ENCODE assay signal across 22 mouse cellular contexts in genomic region chr3:51080415-51080814, GRCm38 (mm10).
DNase-seq lines count a peak whose midpoint lies in the region; ATAC-seq and TF ChIP-seq lines count a peak whose summit lies in the region.
"Had no signal": no experiment of that assay in that cellular context is flagged by ENCODE, and none has a peak within 500 bp of the region (broad histone marks: within the 10 kb centered on the region; RNA-seq: fewer than 3 reads in every experiment).

No protein-coding gene starts in this region.

- H3K27me3 ChIP-seq in heart, embryonic 10.5 days (ENCODE audit: insufficient read depth, poor library complexity, severe bottlenecking), result no peaks in the 10 kb centered on the region
- H3K27me3 ChIP-seq in embryonic facial prominence, embryonic 12.5 days, result no peaks in the 10 kb centered on the region
- H3K27me3 ChIP-seq in limb, embryonic 13.5 days, result no peaks in the 10 kb centered on the region
- no peaks in the 10 kb centered on the region for H3K27me3 ChIP-seq in stomach, postnatal 0 days (ENCODE audit: control insufficient read depth, insufficient read depth, low read length)
- H3K27me3 ChIP-seq in liver, embryonic 11.5 days (replicated peaks; ENCODE audit: control insufficient read depth, insufficient read depth, low read length), result no peaks in the 10 kb centered on the region
- H3K27me3 ChIP-seq: liver, embryonic 13.5 days; midbrain, embryonic 13.5 days; neural tube, embryonic 13.5 days; stomach, embryonic 15.5 days had no signal

- 0 out of 2 replicates have a peak overlapping the region, but pooled peaks have one; percentile 52 for H3K27ac ChIP-seq in heart, embryonic 10.5 days
- H3K27ac ChIP-seq in embryonic facial prominence, embryonic 12.5 days, result peak overlapping the region; percentile 50
- peak overlapping the region; percentile 91 for H3K27ac ChIP-seq in limb, embryonic 13.5 days
- H3K27ac ChIP-seq in stomach, postnatal 0 days (replicated peaks), result no peak overlapping the region
- no peak overlapping the region for H3K27ac ChIP-seq in liver, embryonic 11.5 days (ENCODE audit: low read depth, low read length)
- H3K27ac ChIP-seq: liver, embryonic 13.5 days; midbrain, embryonic 13.5 days; stomach, embryonic 15.5 days had no signal

- DNase-seq in heart, embryonic 10.5 days (ENCODE audit: low spot score), result no peak
- DNase-seq in heart, adult 8-10 months (ENCODE audit: low spot score), result no peak
- DNase-seq in NIH3T3 (ENCODE audit: low read depth), result peak; percentile 14
- DNase-seq in stomach, postnatal 0 days (ENCODE audit: low spot score), result no peak
- DNase-seq in liver, embryonic 11.5 days (ENCODE audit: low spot score), result no peak
- DNase-seq: cerebellum, adult 9-10 months; forebrain, postnatal 0 days; gastrocnemius, postnatal 25 days; kidney, adult 18-20 months; kidney, postnatal 4 days; liver, embryonic 13.5 days; lung, adult 2 months; lung, postnatal 36 days; right cerebral cortex, adult 18-20 months; thymus, adult 18-20 months; thymus, postnatal 36 days had no signal

- no peak overlapping the region for H3K4me2 ChIP-seq in embryonic facial prominence, embryonic 12.5 days (replicated peaks)
- no peak overlapping the region for H3K4me2 ChIP-seq in limb, embryonic 13.5 days (replicated peaks)
- no peak overlapping the region for H3K4me2 ChIP-seq in stomach, postnatal 0 days (replicated peaks; ENCODE audit: low read depth)
- H3K4me2 ChIP-seq in liver, embryonic 11.5 days, result no peak overlapping the region
- H3K4me2 ChIP-seq: liver, embryonic 13.5 days; midbrain, embryonic 13.5 days; neural tube, embryonic 13.5 days; stomach, embryonic 15.5 days had no signal

- TF ChIP-seq EP300 in stomach, postnatal 0 days (optimal IDR thresholded peaks at IDR 0.05), result no peak

- ATAC-seq in embryonic facial prominence, embryonic 12.5 days (ENCODE audit: insufficient number of reproducible peaks, insufficient read depth, low FRiP score, low TSS enrichment), result no peak
- ATAC-seq in limb, embryonic 13.5 days (ENCODE audit: low FRiP score, low read depth), result peak; percentile 60
- no peak for ATAC-seq in stomach, postnatal 0 days (ENCODE audit: low FRiP score, low TSS enrichment)
- ATAC-seq in liver, embryonic 11.5 days (replicated peaks; ENCODE audit: low FRiP score), result no peak
- ATAC-seq: forebrain, postnatal 0 days; midbrain, embryonic 13.5 days had no signal

- H3K4me3 ChIP-seq in heart, embryonic 10.5 days, result no peak overlapping the region
- H3K4me3 ChIP-seq in embryonic facial prominence, embryonic 12.5 days, result no peak overlapping the region
- no peak overlapping the region for H3K4me3 ChIP-seq in limb, embryonic 13.5 days
- no peak overlapping the region for H3K4me3 ChIP-seq in stomach, postnatal 0 days (ENCODE audit: low read depth, low read length)
- H3K4me3 ChIP-seq in liver, embryonic 11.5 days (ENCODE audit: low read depth, low read length), result no peak overlapping the region
- H3K4me3 ChIP-seq: liver, embryonic 13.5 days; megakaryocyte, embryonic 14.5 days; midbrain, embryonic 13.5 days; neural tube, embryonic 13.5 days; stomach, embryonic 15.5 days had no signal

- no peak overlapping the region for H3K9ac ChIP-seq in embryonic facial prominence, embryonic 12.5 days
- H3K9ac ChIP-seq in limb, embryonic 13.5 days, result no peak overlapping the region
- H3K9ac ChIP-seq in stomach, postnatal 0 days (ENCODE audit: low read length), result no peak overlapping the region
- H3K9ac ChIP-seq in liver, embryonic 11.5 days (ENCODE audit: low read depth, low read length), result no peak overlapping the region
- H3K9ac ChIP-seq: forebrain, postnatal 0 days; liver, embryonic 13.5 days; midbrain, embryonic 13.5 days; neural tube, embryonic 13.5 days; stomach, embryonic 15.5 days had no signal

- WGBS in heart, embryonic 10.5 days, result 27% methylated on average over 3 of the region's 3 CpGs
- 46% methylated on average over 3 of the region's 3 CpGs for WGBS in embryonic facial prominence, embryonic 12.5 days
- 21% methylated on average over 3 of the region's 3 CpGs for WGBS in limb, embryonic 13.5 days
- WGBS in stomach, postnatal 0 days, result 32% methylated on average over 3 of the region's 3 CpGs
- 40% methylated on average over 3 of the region's 3 CpGs for WGBS in liver, embryonic 11.5 days

- H3K36me3 ChIP-seq in heart, embryonic 10.5 days, result no peaks in the 10 kb centered on the region
- no peaks in the 10 kb centered on the region for H3K36me3 ChIP-seq in embryonic facial prominence, embryonic 12.5 days
- H3K36me3 ChIP-seq in limb, embryonic 13.5 days, result no peaks in the 10 kb centered on the region
- H3K36me3 ChIP-seq in stomach, postnatal 0 days (ENCODE audit: control insufficient read depth, insufficient read depth, low read length), result no peaks in the 10 kb centered on the region
- no peaks in the 10 kb centered on the region for H3K36me3 ChIP-seq in liver, embryonic 11.5 days (ENCODE audit: control insufficient read depth, insufficient read depth, low read length)
- H3K36me3 ChIP-seq: liver, embryonic 13.5 days; midbrain, embryonic 13.5 days; neural tube, embryonic 13.5 days; stomach, embryonic 15.5 days had no signal

- TF ChIP-seq CTCF in stomach, postnatal 0 days (IDR thresholded peaks at IDR 0.05; ENCODE audit: low read depth), result no peak

- H3K9me3 ChIP-seq in heart, embryonic 10.5 days, result no peaks in the 10 kb centered on the region
- no peaks in the 10 kb centered on the region for H3K9me3 ChIP-seq in embryonic facial prominence, embryonic 12.5 days
- H3K9me3 ChIP-seq in limb, embryonic 13.5 days, result no peaks in the 10 kb centered on the region
- no peaks in the 10 kb centered on the region for H3K9me3 ChIP-seq in stomach, postnatal 0 days (ENCODE audit: control insufficient read depth, low read length)
- no peaks in the 10 kb centered on the region for H3K9me3 ChIP-seq in liver, embryonic 11.5 days (ENCODE audit: control insufficient read depth, low read length)
- H3K9me3 ChIP-seq: liver, embryonic 13.5 days; megakaryocyte, embryonic 14.5 days; midbrain, embryonic 13.5 days; neural tube, embryonic 13.5 days; stomach, embryonic 15.5 days had no signal

- H3K4me1 ChIP-seq in heart, embryonic 10.5 days, result peaks cover 10% of the 10 kb centered on the region
- H3K4me1 ChIP-seq in embryonic facial prominence, embryonic 12.5 days, result peaks cover 31% of the 10 kb centered on the region
- H3K4me1 ChIP-seq in limb, embryonic 13.5 days, result peaks cover 69% of the 10 kb centered on the region
- no peaks in the 10 kb centered on the region for H3K4me1 ChIP-seq in stomach, postnatal 0 days (replicated peaks; ENCODE audit: control insufficient read depth, insufficient read depth)
- H3K4me1 ChIP-seq in liver, embryonic 11.5 days (replicated peaks; ENCODE audit: control insufficient read depth, insufficient read depth, low read length), result no peaks in the 10 kb centered on the region
- H3K4me1 ChIP-seq: liver, embryonic 13.5 days had no signal

Comparison
In these comparisons a context has a peak if more than half of its experiments do, and no peak if none do; other contexts are left out.
1. H3K27ac ChIP-seq: peak in heart, embryonic 10.5 days (single experiment), embryonic facial prominence, embryonic 12.5 days (single experiment) and limb, embryonic 13.5 days (single experiment); none in stomach, postnatal 0 days (single experiment) and liver, embryonic 11.5 days (single experiment).